Mouse (Mus musculus) cortical plate, adult 2 months (tissue): ENCODE measurements at regions not wholly inside any gene's neighbourhood (a gene's known extent, or its start where the extent isn't known, plus 50 kb on each side); places are given as distances from the start of the nearest gene placed in this dataset.
"Not testable (repeated sequence)": the region's sequence is repeated elsewhere in the genome, so short reads cannot be mapped to it uniquely, and the experiment has no call there.

Experiments used
- CTCF ChIP-seq: fragments of 200-500 bp; IDR thresholded peaks from 2 replicates; pipeline ENCODE4 v1.5.1; 2011; ENCODE audit warnings: mild to moderate bottlenecking, control low read depth, low read length; ENCODE audit not compliant: insufficient read depth; ENCODE audit errors: extremely low read depth
- POLR2A ChIP-seq: fragments of 200-500 bp; IDR thresholded peaks from 2 replicates; pipeline ENCODE4 v1.6.1; 2011; ENCODE audit warnings: mild to moderate bottlenecking, low read length, control low read depth; ENCODE audit not compliant: insufficient read depth; ENCODE audit errors: extremely low read depth

GRCm38 (mm10) chr13:50756334-50756733 is 58.2 kb downstream of the Gm8765 start:
- TF ChIP-seq CTCF, POLR2A: not testable (repeated sequence)
